Mouse (Mus musculus): ENCODE measurements around the gene Dmd.

- TF ChIP-seq CTCF (IDR thresholded peaks at IDR 0.05; ENCODE audit: borderline replicate concordance, insufficient read depth, low read length) = no peak
- no peak for TF ChIP-seq POLR2A (IDR thresholded peaks at IDR 0.05; ENCODE audit: low read depth, low read length)
These were observed 1487.9 kb downstream of the Dmd start for GRCm38 (mm10) chrX:84436556-84436955.
